Mouse (Mus musculus) hindbrain, embryonic 13.5 days (tissue): Measurements from ENCODE around the gene Picalm. TPM values are rescaled to one million over a fixed set of nuclear protein-coding genes. Genes with fewer than 3 reads are reported as not detected.

Experiments used
- polyA plus RNA-seq: library from polyadenylated mRNA; unstranded; fragments of >200 nt; fragmentation: Nextera tagmentation; extraction: Ambion mirVana; gene quantifications from 2 replicates; pipeline ENCODE4 v1.2.1, GENCODE M21; 2015

The Picalm gene
- polyA plus RNA-seq, 1 experiment from 2014 or later = 42.4 TPM

Other genes starting within 250 kb of the Picalm start
- gene Ccdc81, start 226.6 kb upstream of the Picalm start, polyA plus RNA-seq = 0.47 and 1.1 TPM in 2 replicates
- 139 and 142 TPM in 2 replicates for gene Hikeshi, start 189.0 kb upstream of the Picalm start, polyA plus RNA-seq
- 34.6 and 35.5 TPM in 2 replicates for gene Eed, start 149.2 kb upstream of the Picalm start, polyA plus RNA-seq
- not detected in 2 replicates for gene Ccdc83, start 135.6 kb downstream of the Picalm start, polyA plus RNA-seq
- gene Sytl2, start 172.0 kb downstream of the Picalm start, polyA plus RNA-seq = 4.4 and 4.7 TPM in 2 replicates